Mouse (Mus musculus) cortical plate, adult 2 months (tissue): Measurements from ENCODE around the gene Itih3. TPM values are rescaled to one million over a fixed set of nuclear protein-coding genes. Genes with fewer than 3 reads are reported as not detected.

Experiments used
- H3K27ac ChIP-seq: fragments of 200-500 bp; 2 replicates; pipeline ENCODE4 v1.5.1; 2012; ENCODE audit warnings: low read length, control low read depth, inconsistent platforms; ENCODE audit not compliant: insufficient read depth
- H3K4me1 ChIP-seq: fragments of 200-500 bp; 2 replicates; pipeline ENCODE4 v1.6.1; 2011; ENCODE audit warnings: low read length; ENCODE audit not compliant: control insufficient read depth, insufficient read depth
- H3K4me3 ChIP-seq: fragments of 200-500 bp; 2 replicates; pipeline ENCODE4 v1.5.1; 2011; ENCODE audit warnings: mild to moderate bottlenecking, low read length, control low read depth; ENCODE audit not compliant: insufficient read depth
- CTCF ChIP-seq: fragments of 200-500 bp; IDR thresholded peaks from 2 replicates; pipeline ENCODE4 v1.5.1; 2011; ENCODE audit warnings: mild to moderate bottlenecking, control low read depth, low read length; ENCODE audit not compliant: insufficient read depth; ENCODE audit errors: extremely low read depth
- POLR2A ChIP-seq: fragments of 200-500 bp; IDR thresholded peaks from 2 replicates; pipeline ENCODE4 v1.6.1; 2011; ENCODE audit warnings: mild to moderate bottlenecking, low read length, control low read depth; ENCODE audit not compliant: insufficient read depth; ENCODE audit errors: extremely low read depth
- polyA plus RNA-seq: library from polyadenylated mRNA; depleted of rRNA; stranded (reverse); fragments of >200 nt; gene quantifications from 2 replicates; pipeline ENCODE4 v1.2.3, GENCODE M21; 2012; rRNA removed

Itih3 gene
- polyA plus RNA-seq, 1 experiment = 33.5 TPM

DNA sequence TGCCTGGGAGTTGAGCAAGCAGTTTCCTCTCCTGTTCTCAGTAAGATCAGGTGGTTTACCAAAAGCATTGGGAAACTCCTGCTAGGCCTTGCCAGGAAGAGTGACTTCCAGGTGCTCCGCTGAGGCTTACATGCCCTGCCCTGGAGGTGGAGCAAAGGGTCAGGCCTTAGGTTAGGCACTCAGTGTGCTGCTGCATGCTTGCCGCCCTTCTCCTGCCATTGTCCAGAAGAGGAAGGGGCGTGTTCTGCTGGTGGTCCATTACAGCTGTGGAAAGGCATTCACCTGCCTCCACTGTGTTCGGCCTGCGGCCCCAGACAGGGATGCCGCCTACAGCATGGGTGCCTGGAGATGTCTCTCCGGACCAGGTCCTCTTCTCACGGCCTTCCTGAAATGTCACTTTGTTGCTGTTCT lies 54.2 kb downstream of the Itih3 start:
- Histone ChIP-seq H3K4me3 (no peak overlapping the region), H3K4me1 (peaks cover 6% of the 10 kb centered on the region; the same call in 1 of the 2 replicates), H3K27ac (peak overlapping the region; percentile 55; the same call in 1 of the 2 replicates)
- no peak for TF ChIP-seq POLR2A
- no peak for TF ChIP-seq CTCF

- no peak overlapping the region for H3K4me3 ChIP-seq
- TF ChIP-seq POLR2A (no peak), CTCF (no peak)
These were observed 54.7 kb downstream of the Itih3 start for GRCm38 (mm10) chr14:30868826-30869225.

DNA sequence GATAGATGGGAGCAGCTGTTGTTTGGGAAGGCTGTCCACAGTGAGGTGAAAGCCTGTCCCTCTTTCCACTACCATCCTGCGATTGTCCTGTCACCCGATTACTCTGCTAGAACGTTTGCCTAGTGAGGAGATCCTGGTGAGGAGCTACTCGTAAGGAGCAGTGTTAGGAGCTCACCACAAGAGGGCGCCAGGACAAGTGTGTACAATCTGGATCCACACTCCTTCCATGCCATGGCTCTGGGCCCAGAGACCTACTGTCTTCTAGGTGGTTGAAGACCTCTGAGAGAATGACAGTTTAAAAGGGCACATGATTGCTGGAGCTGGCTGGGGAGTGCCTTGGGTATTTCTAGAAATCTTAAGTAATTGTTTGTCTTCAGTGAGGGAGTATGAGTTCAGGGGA lies 56.5 kb downstream of the Itih3 start:
- H3K4me1 ChIP-seq = peaks cover 6% of the 10 kb centered on the region; the same call in 1 of the 2 replicates
- no peak overlapping the region for H3K4me3 ChIP-seq
- TF ChIP-seq POLR2A (no peak), CTCF (peak; percentile 88)
- no peak overlapping the region for H3K27ac ChIP-seq

More at GRCm38 (mm10) chr14:30868826-30869225, 54.7 kb downstream of the Itih3 start:
- no peak overlapping the region for H3K27ac ChIP-seq
- peaks cover 6% of the 10 kb centered on the region; the same call in 1 of the 2 replicates for H3K4me1 ChIP-seq

- Histone ChIP-seq H3K27ac (no peak overlapping the region), H3K4me1 (peaks cover 8% of the 10 kb centered on the region), H3K4me3 (no peak overlapping the region)
- TF ChIP-seq POLR2A = no peak
- peak; percentile 56 for TF ChIP-seq CTCF
These were observed 58.2 kb downstream of the Itih3 start for GRCm38 (mm10) chr14:30865311-30865710.

GRCm38 (mm10) chr14:30862368-30862767 lies 61.2 kb downstream of the Itih3 start:
- H3K4me1 ChIP-seq = peaks cover 6% of the 10 kb centered on the region
- H3K4me3 ChIP-seq = no peak overlapping the region
- no peak overlapping the region for H3K27ac ChIP-seq
- TF ChIP-seq CTCF (no peak), POLR2A (no peak)

DNA sequence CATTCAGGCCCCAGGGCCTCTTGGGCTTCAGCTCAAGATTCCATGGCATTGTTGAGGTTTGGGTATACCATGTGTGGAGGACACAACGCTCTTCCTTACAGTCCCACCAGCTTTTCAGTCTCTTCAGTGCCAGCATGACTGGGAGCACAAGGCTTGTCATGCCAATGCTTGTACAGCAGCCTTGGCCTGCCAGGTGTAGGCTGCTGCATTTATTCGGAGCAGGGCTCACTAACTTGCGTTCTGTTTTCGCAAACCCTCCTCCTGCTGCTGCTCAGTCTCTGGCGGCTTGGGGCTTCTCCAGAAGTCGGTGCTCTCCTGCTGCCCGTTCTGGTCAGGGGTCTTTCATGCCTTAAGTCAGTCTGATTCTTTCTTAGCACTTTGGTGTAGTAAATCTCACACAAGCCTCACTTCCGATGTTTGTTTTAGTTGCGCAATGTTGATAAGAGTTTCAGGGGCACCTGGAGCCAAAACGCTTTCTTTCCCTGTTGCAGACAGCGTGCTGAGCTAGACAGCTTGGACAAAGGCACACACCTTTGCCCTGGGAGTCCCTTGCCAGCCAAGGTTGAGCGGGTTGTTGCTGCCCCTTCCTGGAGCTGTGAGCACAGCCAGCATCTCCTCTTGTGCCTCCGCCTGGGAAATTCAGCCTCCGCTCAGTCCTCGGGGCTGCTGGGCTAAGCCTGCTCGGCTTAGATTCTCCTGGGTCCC lies 62.0 kb downstream of the Itih3 start:
- peaks cover 11% of the 10 kb centered on the region for H3K4me1 ChIP-seq
- no peak overlapping the region for H3K4me3 ChIP-seq
- H3K27ac ChIP-seq = no peak overlapping the region
- TF ChIP-seq CTCF (no peak), POLR2A (no peak)

Other genes starting within 250 kb of the Itih3 start
- gene Sfmbt1, start 208.9 kb downstream of the Itih3 start, polyA plus RNA-seq = 6.7 and 7.3 TPM in 2 replicates
- 36.5 and 38.4 TPM in 2 replicates for gene Tmem110, start 98.2 kb downstream of the Itih3 start, polyA plus RNA-seq
- 2.5 and 3.0 TPM in 2 replicates for gene Mustn1, start 44.6 kb downstream of the Itih3 start, polyA plus RNA-seq
- gene Itih4, start 37.3 kb downstream of the Itih3 start, polyA plus RNA-seq = 0.04 and 0.09 TPM in 2 replicates
- not detected in 2 replicates for gene Itih1, start 19.5 kb upstream of the Itih3 start, polyA plus RNA-seq
- gene Nek4, start 27.6 kb upstream of the Itih3 start, polyA plus RNA-seq = 13.3 and 14.2 TPM in 2 replicates
- 93.9 and 94.9 TPM in 2 replicates for gene Glt8d1, start 77.6 kb upstream of the Itih3 start, polyA plus RNA-seq
- 251 and 272 TPM in 2 replicates for gene Spcs1, start 77.9 kb upstream of the Itih3 start, polyA plus RNA-seq
- gene Pbrm1, start 95.4 kb upstream of the Itih3 start, polyA plus RNA-seq = 15.5 and 17.0 TPM in 2 replicates
- gene Gnl3, start 95.4 kb upstream of the Itih3 start, polyA plus RNA-seq = 55.6 and 57.8 TPM in 2 replicates
- gene Smim4, start 205.2 kb upstream of the Itih3 start, polyA plus RNA-seq = 26.7 and 28.4 TPM in 2 replicates
- gene Nt5dc2, start 207.3 kb upstream of the Itih3 start, polyA plus RNA-seq = 12.8 and 13.0 TPM in 2 replicates
- 17.0 and 17.6 TPM in 2 replicates for gene Stab1, start 244.9 kb upstream of the Itih3 start, polyA plus RNA-seq